Mouse (Mus musculus) cerebellum, postnatal 10 days (tissue): ENCODE measurements at regions not wholly inside any gene's neighbourhood (a gene's known extent, or its start where the extent isn't known, plus 50 kb on each side); places are given as distances from the start of the nearest gene placed in this dataset.

Experiments used
- DNase-seq, 2 experiments: peaks; one replicate each; pipeline ENCODE4 v3.0.0; 2021; ENCODE audit warnings: mixed read lengths in 2 of 2

GRCm38 (mm10) chr13:70134544-70134943 is 332.3 kb downstream of the Med10 start:
- DNase-seq: no peak

DNA sequence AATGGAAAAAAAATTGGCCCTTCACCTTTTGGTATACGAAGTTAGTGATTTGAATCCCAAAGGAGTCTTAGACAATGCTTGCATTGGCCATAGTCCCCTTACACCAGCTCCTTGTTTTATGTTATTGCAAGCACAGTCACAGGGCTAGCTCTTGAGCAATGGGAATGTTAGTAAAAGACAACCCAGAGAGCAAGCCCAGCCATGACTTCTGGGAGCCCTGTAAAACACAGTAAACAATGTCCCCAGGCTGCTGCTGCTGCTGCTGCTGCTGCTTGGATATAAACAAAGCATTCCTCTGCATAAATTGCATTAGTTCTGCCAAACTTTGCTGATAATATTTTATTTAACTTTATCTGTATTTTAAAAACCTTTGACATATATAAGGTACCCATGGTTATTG is 334.0 kb downstream of the Med10 start:
- DNase-seq: no peak

DNA sequence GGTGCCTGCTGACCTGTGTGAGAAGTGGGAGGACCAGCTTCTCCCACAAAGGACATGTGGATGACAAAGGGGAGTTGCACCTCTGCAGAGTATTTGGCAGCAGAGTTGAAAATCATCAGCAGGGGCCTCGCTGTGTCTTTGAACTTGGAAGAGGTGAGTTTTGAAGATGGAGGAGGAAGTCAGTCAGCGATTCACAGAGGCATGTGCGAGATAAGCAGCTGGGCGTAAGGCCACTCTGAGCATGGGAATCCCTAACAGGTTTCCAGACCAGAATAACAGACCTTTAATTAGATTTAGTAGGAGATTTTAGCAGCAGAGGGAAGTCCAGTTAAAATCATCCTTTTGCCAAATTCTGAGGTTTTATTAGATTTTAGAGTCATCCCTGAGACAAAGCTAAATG is 342.3 kb downstream of the Med10 start:
- no peak for DNase-seq

GRCm38 (mm10) chr13:70145466-70145865 is 343.3 kb downstream of the Med10 start:
- no peak for DNase-seq

DNA sequence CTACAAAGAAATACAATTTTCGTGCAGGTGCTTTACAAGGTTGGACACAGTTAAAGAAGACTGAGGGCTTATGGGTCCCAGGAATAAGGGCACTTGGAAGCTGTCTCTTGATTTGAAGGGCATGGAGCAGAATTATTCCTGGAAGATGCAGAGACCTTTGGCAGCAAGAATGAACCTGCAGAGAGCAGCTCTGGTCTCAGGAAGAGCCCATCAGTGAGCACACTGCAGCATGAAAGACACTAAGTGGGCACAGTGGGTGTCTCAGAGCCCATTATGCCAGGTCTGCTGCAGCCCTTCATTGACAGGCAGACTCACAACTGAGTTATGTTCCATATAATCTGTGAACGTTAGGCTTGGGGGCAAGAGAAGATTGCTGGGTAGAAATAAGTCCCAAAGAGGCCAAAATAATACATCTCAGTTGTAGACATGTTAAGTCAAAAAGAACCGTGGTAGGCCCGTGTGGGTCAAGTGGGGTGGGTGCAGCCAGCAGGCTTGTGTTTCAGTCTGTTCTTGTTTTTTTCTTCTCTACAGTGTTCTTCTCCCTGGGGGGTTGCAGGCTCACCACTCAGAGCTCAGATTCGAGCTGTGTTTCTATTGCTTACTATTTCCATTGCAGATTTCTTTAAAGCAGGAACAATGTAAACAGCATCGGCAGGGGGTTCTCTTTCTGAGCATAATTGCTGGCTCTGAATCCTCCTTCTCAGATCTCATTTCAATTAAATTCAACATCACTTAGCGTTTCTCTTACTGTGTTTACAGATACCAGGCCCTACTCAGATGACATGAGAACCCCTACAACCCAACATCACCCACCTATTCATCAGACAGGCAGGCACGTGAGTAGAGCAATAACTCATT is 347.1 kb downstream of the Med10 start:
- DNase-seq: peak; percentile 69 to 82

GRCm38 (mm10) chr13:70149899-70150184 is 347.6 kb downstream of the Med10 start:
- no peak for DNase-seq

- peak in 1 of 2 experiments; percentile 7 for DNase-seq
Observed at GRCm38 (mm10) chr13:70153062-70153461, 350.9 kb downstream of the Med10 start.

DNA sequence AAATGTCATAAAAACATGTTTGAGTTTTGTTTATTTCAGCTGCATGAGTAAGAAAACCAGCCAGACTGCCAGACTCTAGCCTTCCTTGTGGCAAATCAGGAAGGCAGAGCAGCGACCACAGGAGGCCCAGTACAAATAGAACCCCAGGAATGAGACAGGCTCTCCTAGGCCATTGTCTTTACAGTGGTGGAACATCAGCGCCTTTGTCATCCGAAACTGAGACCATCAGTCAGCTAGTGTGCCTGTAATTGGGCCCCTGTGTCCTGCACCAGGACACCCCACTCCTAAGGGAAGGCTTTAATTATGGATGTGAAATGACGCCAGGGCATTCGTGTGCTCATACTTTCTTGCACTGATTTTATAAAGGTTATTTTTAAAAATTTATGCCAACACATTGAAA is 353.4 kb downstream of the Med10 start:
- no peak for DNase-seq

GRCm38 (mm10) chr13:70156975-70157588 is 354.9 kb downstream of the Med10 start:
- DNase-seq: no peak

- DNase-seq: no peak
Observed at GRCm38 (mm10) chr13:70159065-70159464, 356.9 kb downstream of the Med10 start.

- no peak for DNase-seq
Observed at GRCm38 (mm10) chr13:70159604-70160003, 357.4 kb downstream of the Med10 start.

- DNase-seq: no peak
Observed at GRCm38 (mm10) chr13:70162115-70162514, 359.9 kb downstream of the Med10 start.

DNA sequence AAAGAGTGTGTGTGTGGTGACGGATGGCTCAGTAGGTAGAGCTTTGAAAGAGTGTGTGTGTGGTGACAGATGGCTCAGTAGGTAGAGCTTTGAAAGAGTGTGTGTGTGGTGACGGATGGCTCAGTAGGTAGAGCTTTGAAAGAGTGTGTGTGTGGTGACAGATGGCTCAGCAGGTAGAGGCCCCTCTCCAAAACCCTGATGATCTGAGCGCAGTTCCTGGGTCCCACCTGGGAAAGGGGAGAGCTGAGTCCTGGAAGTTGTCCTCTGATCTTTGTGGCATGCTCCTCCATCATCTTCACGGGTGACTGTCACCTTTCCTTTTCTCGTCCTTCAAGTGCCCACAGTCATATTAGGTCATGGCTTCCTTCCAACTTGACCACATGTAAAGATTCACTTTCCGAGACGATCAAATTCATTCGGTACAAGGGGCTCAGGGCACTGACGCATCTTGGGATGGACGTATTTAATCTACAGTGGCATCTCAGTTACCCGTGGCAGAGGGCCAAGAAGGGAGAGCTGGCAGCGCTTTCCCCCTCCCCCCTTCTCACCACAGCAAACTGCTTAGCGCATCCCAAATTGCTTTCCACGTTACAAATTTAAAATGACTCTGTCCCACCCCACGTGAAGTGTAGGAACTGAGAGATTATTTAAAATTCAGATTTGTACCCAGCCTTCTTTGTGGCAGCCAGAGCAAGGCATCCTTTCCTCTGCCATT is 363.5 kb downstream of the Med10 start:
- DNase-seq: peak; percentile 88 to 92

- DNase-seq: no peak
Observed at GRCm38 (mm10) chr13:70167747-70168146, 365.6 kb downstream of the Med10 start.

DNA sequence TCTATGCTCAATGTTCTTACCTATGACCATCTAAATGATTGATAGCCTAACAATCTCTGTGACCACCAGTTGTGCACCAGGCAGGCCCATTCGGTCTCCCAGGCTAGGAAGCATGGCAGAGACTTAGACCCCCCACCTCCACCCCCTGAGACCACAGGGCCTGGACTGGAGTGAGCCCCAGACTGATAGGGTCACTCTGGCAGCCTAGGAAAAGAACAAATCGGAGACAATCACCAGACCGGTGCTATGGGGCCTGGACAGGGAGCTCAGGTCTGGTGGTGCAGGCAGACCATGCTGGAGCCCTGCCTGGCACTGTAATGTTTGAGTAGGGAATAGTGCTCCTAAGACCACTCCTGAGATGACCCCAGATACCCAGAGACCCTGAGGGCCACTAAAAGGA is 366.7 kb downstream of the Med10 start:
- DNase-seq: no peak

DNA sequence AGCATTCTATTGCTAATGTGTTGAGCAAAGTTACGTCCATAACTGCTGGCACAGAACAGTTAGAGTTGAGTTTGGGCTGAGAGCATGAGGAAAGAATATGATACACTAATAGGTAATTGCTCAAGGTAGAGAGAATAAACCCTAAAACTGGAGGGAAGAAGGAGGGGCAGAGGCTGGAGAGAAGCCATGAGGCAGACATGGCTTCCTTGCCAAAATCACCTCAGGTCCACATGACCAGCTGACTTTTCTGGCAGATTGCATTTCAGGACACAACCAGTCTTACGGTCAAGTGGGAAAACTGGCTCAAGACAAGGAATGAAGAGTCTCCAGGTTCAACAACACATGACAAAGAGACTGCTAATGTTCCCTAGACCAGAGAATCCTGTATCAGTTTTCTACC is 374.9 kb downstream of the Med10 start:
- DNase-seq: peak; percentile 78 to 79

DNA sequence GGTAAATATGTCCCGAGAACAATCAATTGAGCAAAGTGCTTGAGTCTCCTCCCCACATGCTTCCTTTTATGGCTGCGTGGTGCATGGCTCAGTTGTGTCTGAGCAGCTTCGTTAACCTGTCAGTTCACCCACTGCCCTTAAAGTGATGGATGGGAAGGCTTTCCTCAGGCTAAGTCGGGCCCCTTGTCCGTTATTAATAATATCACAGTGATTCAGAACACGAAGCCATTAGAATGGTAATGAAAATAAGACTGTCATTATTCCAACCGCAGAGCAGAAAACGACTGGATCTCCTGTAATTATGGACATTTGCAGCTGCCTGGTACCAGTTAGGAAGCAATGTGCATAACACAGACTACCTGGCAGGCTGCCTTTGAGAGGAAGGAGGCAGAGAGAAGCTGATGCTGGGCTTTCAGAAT is 375.9 kb downstream of the Med10 start:
- peak; percentile 72 to 74 for DNase-seq

DNA sequence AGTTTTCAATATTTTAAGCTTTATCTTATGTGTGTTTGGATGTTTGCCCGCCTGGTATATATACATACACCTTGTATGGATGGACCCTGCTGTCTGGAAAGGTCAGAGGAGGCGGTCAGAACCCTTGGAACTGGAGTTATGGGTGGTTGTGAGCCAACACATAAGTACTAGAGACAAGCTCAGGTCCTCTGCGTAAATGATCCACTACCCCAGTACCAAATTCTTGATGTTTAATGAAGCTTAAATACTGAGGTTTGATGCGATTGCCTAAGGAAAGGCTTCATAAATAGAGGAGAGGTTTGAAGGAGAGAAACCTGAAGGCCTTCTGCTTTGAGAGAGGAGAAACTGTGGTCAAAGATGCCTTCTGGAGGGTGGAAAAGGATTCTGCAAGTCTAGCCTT is 388.8 kb downstream of the Med10 start:
- DNase-seq: no peak

DNA sequence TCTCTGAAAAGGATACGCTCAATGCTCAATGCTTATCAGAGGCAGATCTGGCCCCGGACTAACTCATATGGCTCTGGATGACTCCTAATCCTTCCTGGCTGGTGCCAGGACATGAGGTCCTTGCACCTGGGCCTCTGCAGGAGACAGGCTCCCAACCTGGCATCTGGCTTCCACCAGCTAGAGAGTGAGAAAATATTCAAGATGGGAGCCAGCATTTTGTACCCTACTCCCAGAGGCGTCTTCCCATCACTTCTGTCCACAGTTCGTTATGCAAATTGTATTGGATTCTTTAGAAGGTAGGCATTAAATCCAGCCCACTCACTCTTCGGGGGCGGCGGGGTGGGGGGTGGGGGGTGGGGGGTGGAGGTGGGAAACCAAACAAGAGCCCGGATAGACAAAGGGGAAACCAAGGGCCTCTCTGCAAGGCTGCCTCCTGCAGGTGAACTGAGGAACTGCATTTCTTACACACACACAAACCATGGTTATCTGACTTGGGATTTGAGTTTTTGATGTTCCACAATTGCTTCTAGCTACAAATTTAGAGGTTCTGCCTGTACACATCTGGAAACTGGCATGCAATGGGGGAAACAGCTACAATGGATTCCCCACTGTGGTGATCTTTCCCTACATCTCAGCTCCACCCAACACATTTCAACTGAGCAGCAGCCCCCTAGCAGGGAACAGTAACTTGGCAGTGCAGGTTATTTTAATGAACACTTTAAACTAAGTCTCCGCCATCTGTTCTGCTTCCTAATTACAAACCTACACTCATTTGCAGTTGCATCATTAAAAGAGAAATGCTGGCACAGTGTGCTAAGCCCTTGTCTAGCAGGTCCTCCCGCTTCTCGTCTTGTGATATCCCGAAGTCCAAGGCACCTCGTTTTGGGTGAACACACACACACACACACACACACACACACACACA is 390.2 kb downstream of the Med10 start:
- peak; percentile 76 to 88 for DNase-seq

DNA sequence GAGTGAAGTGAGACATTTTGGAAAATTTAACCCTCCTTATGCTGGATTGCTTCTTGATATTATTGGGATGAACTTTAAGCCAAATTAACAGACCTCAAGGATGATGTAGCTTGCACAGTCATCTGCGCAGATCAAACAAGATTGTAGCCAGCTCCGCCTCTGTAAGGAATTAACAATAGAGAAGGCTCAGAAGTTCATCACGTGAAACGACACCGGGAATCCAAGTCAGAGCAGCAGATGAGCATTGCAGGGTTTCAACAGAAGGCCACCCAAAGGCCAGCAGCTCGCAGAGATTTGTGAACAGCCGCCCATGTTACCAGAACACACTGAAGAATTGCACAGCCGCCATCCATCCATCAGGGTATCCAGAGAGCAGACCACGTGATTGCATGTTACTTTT is 391.1 kb downstream of the Med10 start:
- DNase-seq: no peak

DNA sequence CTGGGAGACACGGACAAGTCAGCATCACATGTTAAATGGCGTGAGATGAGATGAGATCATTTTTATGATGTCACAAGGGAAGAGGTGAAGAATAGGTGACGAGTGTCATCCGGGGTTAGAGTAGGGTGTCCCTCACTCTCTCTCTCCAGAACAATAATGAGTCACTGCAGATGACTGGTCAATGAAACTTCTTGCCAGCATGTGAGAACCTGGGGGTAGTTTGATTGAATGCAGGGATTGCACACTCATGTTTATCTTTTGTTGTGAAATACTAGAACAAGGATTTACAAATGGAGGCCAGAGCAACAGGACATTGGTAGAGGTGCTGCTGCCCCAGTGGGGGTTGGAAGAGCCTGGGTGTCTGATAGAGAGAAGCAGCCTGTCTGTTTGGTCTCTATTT is 393.7 kb downstream of the Med10 start:
- DNase-seq: no peak

DNA sequence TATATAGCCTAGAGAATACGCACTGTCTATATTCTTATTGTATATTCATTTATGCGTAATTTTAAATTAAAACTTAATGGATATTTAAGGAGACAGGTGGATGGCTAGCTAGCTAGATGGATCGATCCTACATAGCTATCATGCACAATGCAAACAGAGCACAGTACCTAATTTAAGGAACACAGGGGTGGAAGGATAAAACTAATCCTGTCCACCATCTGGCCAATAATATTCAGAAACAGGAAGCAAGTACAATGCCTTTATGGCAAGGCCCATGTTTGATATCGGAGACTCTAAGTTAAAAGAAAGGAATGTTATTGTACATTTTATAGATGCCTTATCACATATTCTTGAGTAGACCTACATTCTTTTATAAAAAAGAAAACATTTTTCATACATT is 396.4 kb downstream of the Med10 start:
- no peak for DNase-seq

- DNase-seq: peak; percentile 33 to 58
Observed at GRCm38 (mm10) chr13:70199087-70199486, 396.9 kb downstream of the Med10 start.
